Mouse (Mus musculus): ENCODE data around the gene Coq10a. TPM values are rescaled to one million over a fixed set of nuclear protein-coding genes. Genes with fewer than 3 reads are reported as not detected.

Gene Coq10a
- 33.3 and 35.2 TPM in 2 replicates for polyA plus RNA-seq (2016; fragmentation: Nextera tagmentation; extraction: Ambion mirVana)

DNA sequence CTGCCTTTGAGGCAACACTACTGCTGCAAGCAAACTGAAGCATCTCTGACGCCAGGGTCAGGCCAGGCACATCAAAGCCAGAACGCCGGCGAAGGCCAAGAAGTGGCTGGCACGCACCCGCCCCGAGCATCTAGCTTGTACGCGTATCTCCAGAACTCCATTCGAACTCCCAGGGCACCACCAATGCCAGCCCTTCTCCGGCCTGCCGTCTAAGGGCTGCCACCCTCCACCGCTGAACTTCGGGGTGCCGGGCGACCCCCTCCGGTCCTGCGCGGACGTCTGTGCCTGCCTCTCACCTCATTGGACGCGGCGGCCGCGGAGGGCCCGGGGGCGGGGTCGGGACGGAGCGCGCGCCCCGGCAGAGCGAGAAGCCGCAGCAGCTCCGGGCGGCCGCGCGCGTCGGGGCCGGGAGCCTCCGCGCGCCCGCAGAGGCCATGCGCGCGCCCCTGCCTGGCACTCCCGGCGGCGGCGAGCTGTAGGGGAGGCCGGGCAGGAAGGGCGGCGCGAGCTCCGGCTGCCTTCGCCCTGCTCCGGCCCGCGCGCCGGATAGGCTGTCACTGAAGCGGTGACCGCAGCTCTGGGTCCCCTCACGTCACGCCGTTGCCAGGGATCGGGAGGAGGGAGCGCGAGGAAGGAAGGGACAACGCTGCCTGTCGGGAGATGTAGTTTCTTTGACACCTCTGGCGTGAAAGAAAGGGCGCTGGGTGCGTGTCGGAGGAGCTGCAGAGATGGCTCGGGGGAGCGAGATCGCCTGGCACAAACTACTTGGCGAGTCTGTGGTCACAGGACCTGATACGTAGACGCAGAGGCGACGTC is at the start of gene Coq10a:
Gene Coq10a, minus strand, starts transcription at position 596 of the 816 bp plus-strand sequence.
- under 1% methylated on average over 87 of the region's 87 CpGs for WGBS
- Histone ChIP-seq H3K36me3 (peaks cover 14% of the 10 kb centered on the region), H3K4me3 (peak within 1 kb of the TSS; percentile 65), H3K9ac (peak within 1 kb of the TSS; percentile 75), H3K4me1 (peaks cover 11% of the 10 kb centered on the region), H3K9me3 (no peaks in the 10 kb centered on the region), H3K27ac (peak within 1 kb of the TSS; percentile 89), H3K4me2 (replicated peaks) (peak within 1 kb of the TSS; percentile 92), H3K27me3 (replicated peaks) (no peaks in the 10 kb centered on the region)
- peak; percentile 96 for ATAC-seq (ENCODE audit: low FRiP score, low read depth)

DNA sequence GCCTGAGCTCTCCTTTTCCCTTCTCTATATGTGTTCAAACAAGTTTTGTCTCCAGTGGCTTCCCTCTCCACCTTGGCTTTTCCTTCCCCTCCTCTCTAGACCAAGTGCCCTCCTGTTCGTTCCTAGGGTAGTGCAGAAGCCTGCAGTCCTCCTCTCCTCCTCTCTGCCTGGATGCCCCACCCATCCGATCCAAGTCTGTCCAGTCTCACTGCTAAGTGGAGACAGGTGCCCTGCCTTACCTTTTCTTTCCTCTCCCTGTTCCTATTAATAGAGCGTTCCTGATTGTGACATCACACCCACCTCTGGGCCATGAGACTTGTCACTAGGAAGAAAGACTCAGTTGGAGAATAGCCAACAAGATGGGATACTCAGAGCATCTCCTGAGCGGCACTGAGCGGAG is 46.1 kb upstream of the Coq10a start:
- no peaks in the 10 kb centered on the region for H3K27me3 ChIP-seq (replicated peaks)
- WGBS: 92% methylated on average over 5 of the region's 5 CpGs
- ATAC-seq (ENCODE audit: low FRiP score, low read depth): no peak
- no peak overlapping the region for H3K4me3 ChIP-seq
- H3K4me1 ChIP-seq: peaks cover 28% of the 10 kb centered on the region
- H3K9ac ChIP-seq: no peak overlapping the region
- H3K36me3 ChIP-seq: peaks cover 51% of the 10 kb centered on the region
- no peak overlapping the region for H3K4me2 ChIP-seq (replicated peaks)
- H3K9me3 ChIP-seq: no peaks in the 10 kb centered on the region
- H3K27ac ChIP-seq: no peak overlapping the region

DNA sequence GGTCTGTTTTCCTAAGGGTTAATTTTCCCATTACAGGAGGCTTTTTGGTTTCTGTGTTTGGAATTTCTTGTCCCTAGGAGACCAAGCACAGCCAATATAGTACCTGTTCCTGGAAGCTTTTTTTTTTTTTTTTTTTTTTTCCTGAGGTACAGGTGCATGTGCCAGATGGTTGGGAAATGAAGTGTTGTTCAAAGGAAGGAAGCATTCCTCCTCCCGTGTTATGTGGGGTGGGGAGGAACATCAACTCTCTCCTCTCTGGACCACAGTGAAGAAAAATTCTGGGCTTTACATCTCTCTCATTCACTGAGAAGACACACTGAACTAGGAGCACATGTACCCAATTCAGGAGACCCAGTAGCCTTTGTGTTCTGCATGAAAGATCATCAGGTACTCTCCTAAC is 44.3 kb upstream of the Coq10a start:
- H3K9me3 ChIP-seq: no peaks in the 10 kb centered on the region
- ATAC-seq (ENCODE audit: low FRiP score, low read depth): no peak
- H3K36me3 ChIP-seq: peaks cover 39% of the 10 kb centered on the region
- H3K4me2 ChIP-seq (replicated peaks): peak overlapping the region; percentile 97
- no peak overlapping the region for H3K27ac ChIP-seq
- 69% methylated on average over 1 of the region's 1 CpGs for WGBS
- peak overlapping the region; percentile 91; the same call in 1 of the 2 replicates for H3K9ac ChIP-seq
- no peaks in the 10 kb centered on the region for H3K27me3 ChIP-seq (replicated peaks)
- H3K4me1 ChIP-seq: peaks cover 37% of the 10 kb centered on the region
- no peak overlapping the region for H3K4me3 ChIP-seq

DNA sequence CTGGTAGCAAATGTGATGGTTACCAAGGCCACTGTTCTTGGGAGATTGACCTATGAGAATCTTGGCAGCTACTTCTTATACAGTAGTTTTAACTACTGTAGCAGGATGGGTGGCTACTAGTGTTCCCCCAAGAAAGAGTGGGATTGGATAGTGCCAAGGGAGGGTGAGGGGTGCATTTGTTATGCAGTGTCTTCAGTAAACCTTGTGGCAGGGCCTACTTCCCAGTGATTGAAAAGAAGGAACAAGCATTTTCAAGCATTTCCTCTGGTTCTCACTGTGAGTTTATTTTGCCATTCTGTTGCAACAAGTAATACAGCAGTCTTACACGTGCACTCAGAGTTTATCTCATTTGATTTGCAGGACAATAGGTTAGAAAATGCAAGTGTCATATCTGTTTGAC is 43.8 kb upstream of the Coq10a start:
- WGBS: 56% methylated on average over 1 of the region's 1 CpGs
- Histone ChIP-seq H3K27ac (no peak overlapping the region), H3K4me1 (peaks cover 40% of the 10 kb centered on the region), H3K4me3 (peak overlapping the region; percentile 97), H3K9me3 (no peaks in the 10 kb centered on the region), H3K4me2 (replicated peaks) (peak overlapping the region; percentile 97), H3K36me3 (peaks cover 40% of the 10 kb centered on the region), H3K9ac (peak overlapping the region; percentile 91), H3K27me3 (replicated peaks) (no peaks in the 10 kb centered on the region)
- ATAC-seq (ENCODE audit: low FRiP score, low read depth): no peak

DNA sequence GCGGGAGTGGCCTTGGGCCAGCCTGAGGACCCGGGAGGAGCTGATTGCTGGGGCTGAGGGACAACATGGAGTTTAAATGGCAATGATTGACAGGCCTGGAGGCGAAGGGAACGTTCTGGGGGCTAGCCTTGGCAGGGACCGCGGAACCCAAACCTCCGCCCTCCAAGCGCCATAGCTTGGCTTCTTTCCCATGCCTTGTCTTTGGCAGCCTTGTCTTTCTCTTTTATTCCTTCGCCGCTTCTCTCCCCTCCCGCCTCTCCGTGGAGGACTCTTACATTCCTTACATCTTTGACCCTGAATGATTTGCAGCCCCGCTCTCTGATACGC is 43.2 kb upstream of the Coq10a start:
- 1% methylated on average over 14 of the region's 14 CpGs for WGBS

DNA sequence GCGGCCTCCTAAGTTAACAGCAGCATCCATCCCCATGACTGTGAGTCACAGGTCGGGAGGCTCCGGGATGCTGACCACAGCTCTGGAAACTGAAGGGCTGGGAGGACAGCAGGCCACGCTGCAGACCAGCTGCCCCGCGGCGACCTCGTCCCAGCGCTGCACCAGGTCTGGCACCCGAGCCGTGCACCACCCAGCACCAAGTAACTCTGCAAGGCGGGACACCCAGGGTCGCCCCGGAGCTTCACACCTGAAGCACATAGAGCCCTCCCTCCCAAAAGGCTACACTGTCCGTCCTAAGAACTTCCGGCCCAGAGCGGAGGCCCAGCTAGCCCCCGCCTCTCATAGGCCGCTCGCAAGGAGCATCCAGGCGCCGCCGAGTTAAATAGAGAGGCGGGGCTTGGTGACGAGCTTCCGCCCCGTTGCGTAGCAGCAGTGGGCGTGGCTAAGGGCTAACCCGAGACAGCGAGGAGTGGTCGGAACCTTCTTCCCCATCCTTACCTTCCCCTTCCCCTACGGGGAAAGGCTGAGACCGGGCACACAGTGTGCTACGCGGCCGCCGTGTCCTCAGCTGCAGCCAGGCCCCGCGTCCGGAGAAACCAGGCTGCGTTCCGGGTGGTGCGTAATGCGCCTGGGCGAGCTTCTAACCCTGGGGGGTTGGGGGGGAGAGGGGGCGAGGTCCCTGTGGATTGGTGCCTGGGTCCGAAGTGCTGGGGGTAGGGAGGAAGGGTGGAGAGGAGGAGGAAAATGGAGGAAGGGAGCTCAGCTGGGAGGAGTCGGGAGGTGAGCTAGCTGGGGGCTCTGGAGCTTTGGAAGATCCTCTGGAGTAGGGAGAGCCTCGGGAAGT is 42.6 kb upstream of the Coq10a start, which contains the start of the genes Nabp2 and Rnf41:
Gene Nabp2, minus strand, starts transcription at position 282 of the 844 bp plus-strand sequence.
Gene Rnf41, plus strand, starts transcription at position 447 of the 844 bp plus-strand sequence.
- peak; percentile 86 for ATAC-seq (ENCODE audit: low FRiP score, low read depth)
- WGBS: under 1% methylated on average over 50 of the region's 50 CpGs
- Histone ChIP-seq H3K9ac (peak within 1 kb of the TSS; percentile 91), H3K27me3 (replicated peaks) (no peaks in the 10 kb centered on the region), H3K4me3 (peak within 1 kb of the TSS; percentile 97), H3K4me1 (peaks cover 40% of the 10 kb centered on the region), H3K36me3 (peaks cover 33% of the 10 kb centered on the region), H3K9me3 (no peaks in the 10 kb centered on the region), H3K27ac (peak within 1 kb of the TSS; percentile 86), H3K4me2 (replicated peaks) (peak within 1 kb of the TSS; percentile 97)

More for the DNA sequence above, 43.2 kb upstream of the Coq10a start:
- Histone ChIP-seq H3K9ac (peak overlapping the region; percentile 91), H3K4me3 (peak overlapping the region; percentile 97), H3K27me3 (replicated peaks) (no peaks in the 10 kb centered on the region), H3K36me3 (peaks cover 35% of the 10 kb centered on the region), H3K4me1 (peaks cover 40% of the 10 kb centered on the region), H3K9me3 (no peaks in the 10 kb centered on the region), H3K27ac (peak overlapping the region; percentile 86), H3K4me2 (replicated peaks) (peak overlapping the region; percentile 97)
- no peak for ATAC-seq (ENCODE audit: low FRiP score, low read depth)

DNA sequence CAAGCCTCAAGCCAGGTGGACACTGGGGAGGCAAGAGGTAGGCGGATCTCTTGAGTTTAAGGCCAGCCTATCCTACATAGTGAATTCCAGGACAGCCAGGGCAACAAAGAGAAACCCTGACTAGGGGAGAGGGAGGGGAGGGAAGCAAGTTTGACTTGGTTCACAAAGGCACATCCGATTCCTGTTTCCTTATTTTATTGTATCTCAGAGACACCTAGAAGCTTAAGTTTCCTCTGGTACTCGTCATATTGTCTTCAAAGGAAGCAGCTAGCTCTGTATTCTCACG is 41.7 kb upstream of the Coq10a start:
- ATAC-seq (ENCODE audit: low FRiP score, low read depth): no peak
- Histone ChIP-seq H3K4me3 (peak overlapping the region; percentile 97; the same call in 1 of the 2 replicates), H3K36me3 (peaks cover 36% of the 10 kb centered on the region), H3K27ac (peak overlapping the region; percentile 75; the same call in 1 of the 2 replicates), H3K4me2 (replicated peaks) (peak overlapping the region; percentile 97), H3K27me3 (replicated peaks) (no peaks in the 10 kb centered on the region), H3K4me1 (peaks cover 40% of the 10 kb centered on the region), H3K9me3 (no peaks in the 10 kb centered on the region), H3K9ac (0 out of 2 replicates have a peak overlapping the region, but pooled peaks have one; percentile 91)
- WGBS: 17% methylated on average over 4 of the region's 4 CpGs

DNA sequence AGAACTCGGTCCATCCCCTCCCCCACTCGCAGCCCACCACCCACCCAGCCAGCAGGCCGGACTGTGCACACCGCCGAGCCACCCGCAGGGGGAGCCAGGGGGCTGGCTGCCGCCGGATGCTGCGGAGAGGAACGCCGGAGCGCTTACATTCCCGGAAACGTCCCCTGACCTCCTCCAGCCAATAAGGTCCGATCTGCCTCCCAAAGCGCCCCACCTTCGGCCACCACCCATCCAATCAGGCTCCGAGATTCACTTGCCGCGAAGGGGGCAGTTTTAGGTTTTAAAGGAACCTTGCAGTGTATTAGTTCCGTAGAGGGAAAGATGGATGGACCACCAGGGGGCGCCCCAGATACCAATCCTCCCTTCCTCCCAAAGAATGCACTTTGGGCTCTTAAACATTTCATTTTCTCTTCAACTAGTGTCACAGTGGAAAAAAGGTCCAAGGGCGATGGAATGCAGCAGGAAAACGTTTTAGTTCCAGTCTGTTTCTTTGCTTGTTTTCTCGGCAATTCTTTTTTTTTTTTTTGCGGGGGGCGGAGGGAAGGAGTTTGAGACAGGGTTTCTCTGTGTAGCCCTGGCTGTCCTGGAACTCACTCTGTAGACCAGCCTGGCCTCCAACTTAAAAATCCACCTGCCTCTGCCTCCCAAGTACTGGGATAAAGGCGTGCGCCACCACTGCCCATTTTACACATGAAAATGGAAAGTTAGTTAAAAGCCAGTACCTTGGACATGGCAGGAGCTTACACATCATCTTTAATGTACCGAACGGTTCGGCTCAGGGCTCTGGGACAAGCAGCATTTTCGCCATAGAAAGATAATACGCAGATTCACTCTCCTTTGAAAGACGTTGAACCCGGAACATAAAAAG is 41.1 kb upstream of the Coq10a start:
- Histone ChIP-seq H3K36me3 (peaks cover 32% of the 10 kb centered on the region), H3K9ac (peak overlapping the region; percentile 77), H3K4me3 (peak overlapping the region; percentile 97)

DNA sequence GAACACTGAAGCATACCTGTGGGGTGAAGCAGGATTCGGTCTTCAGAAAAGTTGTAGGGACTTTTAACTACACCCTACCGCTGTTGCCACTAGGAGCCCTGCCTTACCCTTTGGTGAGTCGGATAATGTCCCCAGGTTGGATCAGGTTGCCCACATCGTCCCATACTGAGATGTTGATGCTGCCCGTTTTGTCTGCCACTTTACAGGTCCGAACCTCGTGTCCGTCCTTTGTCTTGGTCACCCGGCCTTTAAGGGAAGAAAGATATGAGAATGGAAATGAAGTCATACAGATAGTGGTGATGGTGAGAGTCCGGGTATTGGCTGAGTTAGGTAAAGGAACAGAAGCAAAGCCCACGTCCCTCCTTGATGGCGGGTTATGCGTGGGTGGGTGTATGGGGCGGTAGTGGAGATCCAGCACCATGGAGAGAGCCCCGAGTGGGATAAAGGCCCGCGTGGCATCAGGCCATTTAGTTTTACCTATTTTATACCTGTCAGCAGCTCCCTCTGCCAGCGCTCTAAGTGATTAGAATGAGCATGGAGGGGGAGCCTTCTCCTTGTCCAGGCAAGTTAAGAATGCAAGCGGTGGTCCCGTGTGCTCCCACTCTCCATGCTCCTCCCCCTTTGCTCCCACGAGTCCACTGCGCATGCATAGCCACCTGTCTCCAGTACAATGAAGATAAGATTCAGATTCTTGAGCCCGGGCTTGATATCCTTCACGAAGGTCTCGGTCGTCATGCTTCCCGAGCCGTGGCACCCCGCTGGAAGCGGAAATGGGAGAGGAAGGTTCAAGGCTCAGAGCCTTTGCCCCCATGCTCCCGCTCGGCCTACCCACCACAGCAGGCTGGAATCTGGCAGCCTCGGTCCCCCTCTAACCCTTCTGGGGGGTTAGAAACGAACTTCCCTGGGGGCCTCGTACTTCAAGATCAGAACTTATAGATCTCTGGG is 40.1 kb upstream of the Coq10a start:
- WGBS: 20% methylated on average over 35 of the region's 35 CpGs
- H3K9ac ChIP-seq: peak overlapping the region; percentile 77
- peak; percentile 35 for ATAC-seq (ENCODE audit: low FRiP score, low read depth)
- no peaks in the 10 kb centered on the region for H3K27me3 ChIP-seq (replicated peaks)
- peak overlapping the region; percentile 58 for H3K27ac ChIP-seq
- peak overlapping the region; percentile 97 for H3K4me2 ChIP-seq (replicated peaks)
- H3K4me1 ChIP-seq: peaks cover 37% of the 10 kb centered on the region
- peaks cover 24% of the 10 kb centered on the region; the same call in 1 of the 2 replicates for H3K36me3 ChIP-seq
- peak overlapping the region; percentile 65 for H3K4me3 ChIP-seq
- no peaks in the 10 kb centered on the region for H3K9me3 ChIP-seq

More for the DNA sequence above, 41.1 kb upstream of the Coq10a start:
- Histone ChIP-seq H3K27me3 (replicated peaks) (no peaks in the 10 kb centered on the region), H3K9me3 (no peaks in the 10 kb centered on the region), H3K4me2 (replicated peaks) (peak overlapping the region; percentile 97), H3K27ac (peak overlapping the region; percentile 58), H3K4me1 (peaks cover 40% of the 10 kb centered on the region)
- 5% methylated on average over 36 of the region's 36 CpGs for WGBS
- peak; percentile 88 for ATAC-seq (ENCODE audit: low FRiP score, low read depth)

DNA sequence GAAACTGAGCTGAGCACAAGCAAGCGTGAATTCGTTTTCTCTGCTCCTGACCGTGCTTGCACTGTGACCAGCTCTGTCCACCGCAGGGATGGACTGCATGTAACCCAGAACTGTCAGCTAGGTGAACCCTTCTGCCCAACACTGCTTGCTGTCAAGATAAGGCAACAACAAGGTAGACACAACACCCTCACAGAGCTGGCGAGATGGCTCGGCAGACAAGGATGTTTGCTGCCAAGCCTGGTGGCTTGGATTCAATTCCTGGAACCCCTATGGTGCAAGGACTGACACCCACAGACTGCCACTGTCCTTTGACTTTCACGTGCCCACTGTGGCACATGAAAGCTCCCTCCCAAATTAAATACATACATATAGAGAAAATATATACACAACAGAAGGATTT is 35.1 kb upstream of the Coq10a start:
- Histone ChIP-seq H3K36me3 (peaks cover 30% of the 10 kb centered on the region; the same call in 1 of the 2 replicates), H3K4me1 (peaks cover 12% of the 10 kb centered on the region), H3K9ac (no peak overlapping the region), H3K9me3 (no peaks in the 10 kb centered on the region), H3K4me2 (replicated peaks) (no peak overlapping the region), H3K27ac (no peak overlapping the region), H3K27me3 (replicated peaks) (no peaks in the 10 kb centered on the region), H3K4me3 (no peak overlapping the region)
- 89% methylated on average over 7 of the region's 7 CpGs for WGBS
- ATAC-seq (ENCODE audit: low FRiP score, low read depth): no peak

DNA sequence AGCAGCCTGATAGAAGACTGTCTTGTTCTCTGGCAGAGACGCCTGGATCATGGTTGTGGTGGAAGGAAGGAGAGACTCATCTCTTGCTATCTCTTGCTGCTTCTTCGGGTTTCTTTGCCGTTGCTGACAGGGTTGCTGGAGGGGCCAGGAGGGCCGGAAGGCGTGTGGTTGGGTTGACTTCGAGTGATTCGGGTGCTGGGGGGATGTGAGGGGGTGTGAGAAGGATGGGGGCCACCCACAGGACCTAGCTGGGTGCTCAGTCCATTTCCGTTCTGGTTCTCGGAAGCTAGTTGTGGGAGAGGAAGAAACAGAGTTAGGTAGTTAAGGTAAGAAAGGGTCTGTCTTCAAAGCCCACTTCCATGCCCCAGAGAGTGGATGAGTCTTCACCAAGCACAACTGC is 32.8 kb upstream of the Coq10a start:
- ATAC-seq (ENCODE audit: low FRiP score, low read depth): no peak
- H3K4me1 ChIP-seq: no peaks in the 10 kb centered on the region; the same call in 1 of the 2 replicates
- H3K9ac ChIP-seq: no peak overlapping the region
- no peak overlapping the region for H3K4me2 ChIP-seq (replicated peaks)
- H3K27ac ChIP-seq: no peak overlapping the region
- H3K4me3 ChIP-seq: no peak overlapping the region
- H3K36me3 ChIP-seq: peaks cover 26% of the 10 kb centered on the region
- no peaks in the 10 kb centered on the region for H3K27me3 ChIP-seq (replicated peaks)
- H3K9me3 ChIP-seq: no peaks in the 10 kb centered on the region
- 80% methylated on average over 9 of the region's 9 CpGs for WGBS
